Mouse (Mus musculus) midbrain, embryonic 11.5 days (tissue): Measurements from ENCODE around the gene Scube1. TPM values are rescaled to one million over a fixed set of nuclear protein-coding genes. Genes with fewer than 3 reads are reported as not detected.

Experiments used
- ATAC-seq: fragments of 200-750 bp; cut with Nextera tagmentation; 2 replicates; pipeline ENCODE4 v1.8.0; 2017; ENCODE audit warnings: moderate TSS enrichment, moderate library complexity; ENCODE audit not compliant: low FRiP score
- DNase-seq: peaks from one replicate; pipeline ENCODE4 v3.0.0; 2015; ENCODE audit warnings: low spot score; ENCODE audit errors: missing footprints
- H3K27ac ChIP-seq: fragments of 300-500 bp; sonication (generic); 2 replicates; pipeline ENCODE4 v1.5.1; 2014; ENCODE audit warnings: low read depth, low read length
- H3K27me3 ChIP-seq: fragments of 300-500 bp; sonication (generic); 2 replicates; pipeline ENCODE4 v1.6.1; 2014; ENCODE audit warnings: mild to moderate bottlenecking, low read length, moderate library complexity, mixed read lengths; ENCODE audit not compliant: control insufficient read depth, insufficient read depth
- H3K36me3 ChIP-seq: fragments of 300-500 bp; sonication (generic); 2 replicates; pipeline ENCODE4 v1.6.1; 2014; ENCODE audit warnings: mild to moderate bottlenecking, low read length, moderate library complexity, mixed read lengths; ENCODE audit not compliant: control insufficient read depth, insufficient read depth
- H3K4me1 ChIP-seq: fragments of 300-500 bp; sonication (generic); 2 replicates; pipeline ENCODE4 v1.6.1; 2014; ENCODE audit warnings: low read length; ENCODE audit not compliant: control insufficient read depth, insufficient read depth
- H3K4me2 ChIP-seq: fragments of 300-500 bp; sonication (generic); 2 replicates; pipeline ENCODE4 v1.6.1; 2014; ENCODE audit warnings: mild to moderate bottlenecking, moderate library complexity
- H3K4me3 ChIP-seq: fragments of 300-500 bp; sonication (generic); 2 replicates; pipeline ENCODE4 v1.5.1; 2014; ENCODE audit warnings: low read depth, low read length
- H3K9ac ChIP-seq: fragments of 300-500 bp; sonication (generic); 2 replicates; pipeline ENCODE4 v1.6.1; 2014; ENCODE audit warnings: low read length
- H3K9me3 ChIP-seq: fragments of 300-500 bp; sonication (generic); 2 replicates; pipeline ENCODE4 v1.6.1; 2016; ENCODE audit warnings: low read length; ENCODE audit not compliant: control insufficient read depth
- WGBS: fragments of 180-500 bp; shearing (Covaris S2); extraction: QIAGEN DNeasy Blood & Tissue Kit; methylation state at CpG from one replicate; pipeline ENCODE4 v1.1.7; 2014; 5-methylcytosine and 5-hydroxymethylcytosine counted together
- polyA plus RNA-seq: library from polyadenylated mRNA; unstranded; fragments of >200 nt; fragmentation: Nextera tagmentation; extraction: Ambion mirVana; gene quantifications from 2 replicates; pipeline ENCODE4 v1.2.1, GENCODE M21; 2014

Scube1 gene
- polyA plus RNA-seq, 1 experiment from 2014 or later, result 31.4 TPM

- no peak overlapping the region for H3K27ac ChIP-seq
- H3K4me2 ChIP-seq, result peak overlapping the region; percentile 85; the same call in 1 of the 2 replicates
- 0 out of 2 replicates have a peak overlapping the region, but pooled peaks have one; percentile 14 for H3K9ac ChIP-seq
- no peaks in the 10 kb centered on the region for H3K9me3 ChIP-seq
- H3K4me3 ChIP-seq, result no peak overlapping the region
- no peaks in the 10 kb centered on the region for H3K27me3 ChIP-seq
- peaks cover 14% of the 10 kb centered on the region for H3K4me1 ChIP-seq
- H3K36me3 ChIP-seq, result no peaks in the 10 kb centered on the region; the same call in 1 of the 2 replicates
- no peak for DNase-seq
- no peak for ATAC-seq
- WGBS, result 83% methylated on average over 8 of the region's 8 CpGs
Measured at GRCm38 (mm10) chr15:83592260-83593188, 132.3 kb downstream of the Scube1 start.

- WGBS, result 93% methylated on average over 6 of the region's 6 CpGs
- no peak for DNase-seq
- Histone ChIP-seq H3K9me3 (no peaks in the 10 kb centered on the region; the same call in 1 of the 2 replicates), H3K4me3 (no peak overlapping the region), H3K27me3 (no peaks in the 10 kb centered on the region), H3K27ac (no peak overlapping the region), H3K4me2 (no peak overlapping the region), H3K4me1 (peaks cover 14% of the 10 kb centered on the region), H3K36me3 (peaks cover 5% of the 10 kb centered on the region), H3K9ac (no peak overlapping the region)
- ATAC-seq, result no peak
Measured at GRCm38 (mm10) chr15:83591758-83592157, 133.1 kb downstream of the Scube1 start.

- Histone ChIP-seq H3K36me3 (peaks cover 14% of the 10 kb centered on the region), H3K4me1 (peaks cover 14% of the 10 kb centered on the region), H3K4me3 (no peak overlapping the region), H3K27me3 (no peaks in the 10 kb centered on the region), H3K27ac (no peak overlapping the region), H3K9ac (no peak overlapping the region), H3K9me3 (no peaks in the 10 kb centered on the region; the same call in 1 of the 2 replicates), H3K4me2 (no peak overlapping the region)
- 91% methylated on average over 4 of the region's 4 CpGs for WGBS
- DNase-seq, result no peak
- no peak for ATAC-seq
Measured at GRCm38 (mm10) chr15:83590841-83591240, 134.0 kb downstream of the Scube1 start.

GRCm38 (mm10) chr15:83584741-83585220, 140.0 kb downstream of the Scube1 start:
- Histone ChIP-seq H3K27ac (no peak overlapping the region), H3K4me1 (no peaks in the 10 kb centered on the region), H3K4me2 (no peak overlapping the region), H3K9ac (no peak overlapping the region), H3K36me3 (peaks cover 44% of the 10 kb centered on the region), H3K4me3 (no peak overlapping the region), H3K27me3 (no peaks in the 10 kb centered on the region), H3K9me3 (no peaks in the 10 kb centered on the region; the same call in 1 of the 2 replicates)
- WGBS, result 94% methylated on average over 6 of the region's 6 CpGs
- no peak for ATAC-seq
- no peak for DNase-seq

GRCm38 (mm10) chr15:83583419-83584156, 141.2 kb downstream of the Scube1 start:
- 67% methylated on average over 8 of the region's 8 CpGs for WGBS
- peak; percentile 92 for DNase-seq
- ATAC-seq, result no peak

GRCm38 (mm10) chr15:83582931-83583330, 141.9 kb downstream of the Scube1 start:
- DNase-seq (no peak), ATAC-seq (no peak)
- WGBS, result 84% methylated on average over 4 of the region's 4 CpGs
- Histone ChIP-seq H3K36me3 (peaks cover 50% of the 10 kb centered on the region), H3K9me3 (no peaks in the 10 kb centered on the region; the same call in 1 of the 2 replicates), H3K27me3 (no peaks in the 10 kb centered on the region), H3K4me3 (no peak overlapping the region), H3K27ac (no peak overlapping the region), H3K4me1 (no peaks in the 10 kb centered on the region), H3K4me2 (no peak overlapping the region), H3K9ac (no peak overlapping the region)

More at GRCm38 (mm10) chr15:83583419-83584156, 141.2 kb downstream of the Scube1 start:
- no peaks in the 10 kb centered on the region for H3K4me1 ChIP-seq
- H3K9ac ChIP-seq, result no peak overlapping the region
- H3K36me3 ChIP-seq, result peaks cover 48% of the 10 kb centered on the region
- H3K9me3 ChIP-seq, result no peaks in the 10 kb centered on the region; the same call in 1 of the 2 replicates
- H3K4me3 ChIP-seq, result no peak overlapping the region
- no peak overlapping the region for H3K27ac ChIP-seq
- H3K27me3 ChIP-seq, result no peaks in the 10 kb centered on the region
- no peak overlapping the region for H3K4me2 ChIP-seq

GRCm38 (mm10) chr15:83576651-83577050, 148.2 kb downstream of the Scube1 start:
- Histone ChIP-seq H3K4me3 (no peak overlapping the region), H3K9me3 (no peaks in the 10 kb centered on the region), H3K27me3 (no peaks in the 10 kb centered on the region), H3K9ac (no peak overlapping the region), H3K27ac (no peak overlapping the region), H3K36me3 (peaks cover 36% of the 10 kb centered on the region), H3K4me1 (no peaks in the 10 kb centered on the region), H3K4me2 (no peak overlapping the region)
- ATAC-seq (no peak), DNase-seq (no peak)
- WGBS, result 94% methylated on average over 9 of the region's 9 CpGs

GRCm38 (mm10) chr15:83575543-83575942, 149.3 kb downstream of the Scube1 start:
- WGBS, result 89% methylated on average over 8 of the region's 8 CpGs
- H3K9me3 ChIP-seq, result no peaks in the 10 kb centered on the region
- ATAC-seq (no peak), DNase-seq (no peak)
- H3K4me3 ChIP-seq, result no peak overlapping the region
- H3K27ac ChIP-seq, result no peak overlapping the region
- H3K36me3 ChIP-seq, result peaks cover 29% of the 10 kb centered on the region
- no peaks in the 10 kb centered on the region for H3K4me1 ChIP-seq
- H3K4me2 ChIP-seq, result no peak overlapping the region
- H3K9ac ChIP-seq, result no peak overlapping the region
- H3K27me3 ChIP-seq, result no peaks in the 10 kb centered on the region
